Mouse (Mus musculus) liver, adult (tissue): ENCODE measurements around the gene Aldh16a1.

ENCODE experiments used
- GATA4 ChIP-seq: IDR thresholded peaks from 2 replicates; pipeline ENCODE4 v1.6.1; 2014; ENCODE audit warnings: mild to moderate bottlenecking, low read length; ENCODE audit not compliant: insufficient replicate concordance

The Aldh16a1 gene

DNA sequence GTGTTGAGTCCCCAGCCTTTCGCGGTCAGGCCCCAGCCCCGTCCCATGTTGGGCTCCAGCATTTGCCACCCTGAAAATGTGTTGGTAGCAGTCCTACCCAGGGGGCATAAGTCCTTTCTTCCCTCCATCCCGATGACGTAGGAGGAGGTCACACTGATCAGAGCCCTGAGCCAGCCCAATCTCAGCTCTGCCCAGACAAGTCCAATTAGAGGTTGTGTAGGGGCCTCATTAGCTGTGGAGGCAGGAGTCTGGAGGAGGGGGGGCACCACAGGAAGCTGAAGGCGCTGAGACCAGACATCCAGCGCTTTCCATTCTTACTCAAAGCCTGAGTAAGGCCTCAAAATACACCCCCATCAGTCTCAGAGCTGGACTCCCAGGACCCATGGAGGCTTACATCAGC is 31.5 kb upstream of the Aldh16a1 start:
- TF ChIP-seq GATA4, result no peak

DNA sequence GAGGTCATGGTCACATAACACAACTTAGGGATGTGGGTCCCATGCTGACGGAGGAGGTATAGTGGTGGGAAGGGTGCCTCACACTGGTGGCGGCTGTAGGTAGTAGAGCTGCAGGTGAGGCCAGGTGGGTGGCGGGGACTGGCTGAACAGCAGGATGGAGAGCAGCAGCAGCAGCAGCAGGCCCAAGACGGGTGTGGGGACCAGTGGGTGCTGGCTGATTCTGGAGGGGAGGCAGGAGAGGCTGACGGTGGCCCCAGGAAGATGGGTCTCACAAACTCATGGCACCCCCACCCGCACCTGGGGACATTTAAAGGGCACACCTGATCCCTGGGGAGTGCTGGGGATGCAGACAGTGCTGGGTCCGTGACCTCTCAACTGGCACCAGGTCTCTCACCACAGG is 29.3 kb upstream of the Aldh16a1 start:
- no peak for TF ChIP-seq GATA4

DNA sequence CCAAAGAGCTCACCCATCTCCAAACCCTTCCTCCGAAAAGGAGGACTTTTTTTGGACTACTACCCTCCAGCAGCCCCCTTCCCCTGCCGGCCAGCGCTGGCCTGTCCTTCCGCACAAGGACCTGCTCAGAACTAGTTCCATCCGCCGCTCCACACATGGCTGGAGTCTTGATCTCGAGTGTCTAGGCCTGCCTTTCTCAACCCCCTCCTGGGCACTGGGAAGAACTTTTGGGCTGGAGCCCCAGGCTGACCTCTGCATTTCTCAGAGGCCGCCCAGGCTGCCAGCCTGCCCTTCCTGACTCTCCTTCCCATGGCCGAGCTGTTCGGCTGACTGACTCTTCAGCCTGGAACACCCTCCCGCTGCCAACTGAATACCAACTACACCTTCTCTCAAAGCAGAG is 28.2 kb upstream of the Aldh16a1 start:
- no peak for TF ChIP-seq GATA4

DNA sequence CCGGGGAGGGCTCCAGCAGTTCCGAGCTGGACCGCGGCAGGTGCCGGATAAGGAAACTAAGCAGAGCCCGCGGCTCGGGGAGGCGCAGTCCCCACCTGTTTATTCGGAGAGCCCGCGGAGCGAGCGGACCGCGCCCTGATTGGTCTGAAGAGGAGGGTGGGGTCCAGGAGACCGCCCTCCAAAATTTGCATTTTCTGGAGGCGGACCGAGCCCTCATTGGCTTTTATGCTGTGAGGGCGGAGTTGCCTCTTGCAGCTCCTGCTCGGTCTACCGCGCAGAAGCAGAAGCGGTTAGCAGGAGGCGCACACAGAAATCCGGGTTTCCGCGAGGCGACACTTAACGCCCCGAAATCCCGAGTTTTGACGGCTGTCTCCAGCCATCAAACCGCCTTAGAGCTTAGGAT is 27.8 kb upstream of the Aldh16a1 start:
- TF ChIP-seq GATA4, result no peak

- no peak for TF ChIP-seq GATA4
Observed at GRCm38 (mm10) chr7:45181540-45181939, 27.2 kb upstream of the Aldh16a1 start.

- no peak for TF ChIP-seq GATA4
Observed at GRCm38 (mm10) chr7:45180896-45181477, 26.6 kb upstream of the Aldh16a1 start, which contains the start of gene Pth2. Gene Pth2, plus strand, starts transcription at chr7:45180995.

DNA sequence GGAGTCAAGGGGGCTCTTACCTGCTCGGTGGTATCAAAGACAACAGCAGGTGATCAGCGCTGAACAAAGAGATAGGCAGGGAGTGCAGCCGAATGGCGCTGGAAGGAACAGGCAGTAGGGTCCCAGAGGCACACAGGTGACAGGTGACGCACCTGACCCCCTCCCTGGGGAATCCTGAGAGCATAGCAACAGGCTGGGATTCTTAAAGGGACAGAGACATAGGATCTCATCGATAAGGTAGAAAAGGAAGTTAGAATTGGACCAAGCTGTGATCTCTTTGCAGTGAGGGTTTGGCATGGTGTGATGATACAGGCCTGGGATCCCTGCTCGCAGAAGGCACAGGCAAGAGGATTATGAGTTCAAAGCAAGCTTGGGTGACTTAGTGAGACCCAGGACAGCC is 25.1 kb upstream of the Aldh16a1 start, which contains the start of gene Gfy:
Gfy (minus strand) TSS at position 101 of the 400 bp plus-strand sequence.
- no peak for TF ChIP-seq GATA4

GRCm38 (mm10) chr7:45178550-45178949 is 24.2 kb upstream of the Aldh16a1 start:
- TF ChIP-seq GATA4, result no peak

DNA sequence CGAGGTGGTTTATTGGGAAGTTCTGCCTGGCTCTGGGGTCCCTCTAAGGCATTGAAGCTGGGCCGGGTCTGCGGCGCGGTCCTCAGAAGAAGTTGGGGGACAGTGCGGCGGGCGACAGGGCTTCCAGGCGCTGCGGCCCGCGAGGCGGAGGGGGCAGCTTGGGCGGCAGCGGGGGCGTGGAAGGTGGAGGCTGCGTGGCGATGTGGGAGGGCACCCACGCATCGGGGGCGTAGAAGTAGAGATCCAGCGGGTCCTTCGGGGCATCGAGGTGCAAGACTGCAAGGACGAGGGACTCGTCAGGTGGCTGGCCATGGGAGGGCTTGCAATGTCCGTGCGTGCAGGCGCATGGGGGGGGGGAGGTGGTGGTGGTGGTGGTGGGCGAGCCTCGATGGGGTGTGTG is 22.0 kb upstream of the Aldh16a1 start:
- TF ChIP-seq GATA4, result no peak

DNA sequence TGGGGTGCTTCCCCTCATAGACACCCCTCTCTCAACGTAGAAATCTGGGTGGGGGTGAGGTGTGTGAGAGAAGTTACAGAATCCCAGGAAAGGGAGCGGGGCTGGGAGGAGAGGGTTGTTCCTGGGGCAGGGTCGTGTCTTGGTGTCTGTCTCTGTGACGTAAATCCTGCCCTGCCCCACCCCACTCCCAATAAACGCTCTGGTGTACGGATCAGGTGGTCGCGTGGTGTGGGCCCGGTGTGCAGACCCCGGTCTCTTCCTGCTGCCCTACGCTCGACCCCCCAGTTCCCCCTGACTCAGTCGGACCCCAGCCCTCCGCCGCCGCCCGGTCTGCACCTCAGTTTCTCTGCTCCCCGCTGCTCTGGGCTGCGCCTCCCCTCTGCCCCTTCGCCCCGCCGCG is 21.5 kb upstream of the Aldh16a1 start:
- TF ChIP-seq GATA4, result no peak

- no peak for TF ChIP-seq GATA4
Observed at GRCm38 (mm10) chr7:45175398-45175797, 21.0 kb upstream of the Aldh16a1 start.

DNA sequence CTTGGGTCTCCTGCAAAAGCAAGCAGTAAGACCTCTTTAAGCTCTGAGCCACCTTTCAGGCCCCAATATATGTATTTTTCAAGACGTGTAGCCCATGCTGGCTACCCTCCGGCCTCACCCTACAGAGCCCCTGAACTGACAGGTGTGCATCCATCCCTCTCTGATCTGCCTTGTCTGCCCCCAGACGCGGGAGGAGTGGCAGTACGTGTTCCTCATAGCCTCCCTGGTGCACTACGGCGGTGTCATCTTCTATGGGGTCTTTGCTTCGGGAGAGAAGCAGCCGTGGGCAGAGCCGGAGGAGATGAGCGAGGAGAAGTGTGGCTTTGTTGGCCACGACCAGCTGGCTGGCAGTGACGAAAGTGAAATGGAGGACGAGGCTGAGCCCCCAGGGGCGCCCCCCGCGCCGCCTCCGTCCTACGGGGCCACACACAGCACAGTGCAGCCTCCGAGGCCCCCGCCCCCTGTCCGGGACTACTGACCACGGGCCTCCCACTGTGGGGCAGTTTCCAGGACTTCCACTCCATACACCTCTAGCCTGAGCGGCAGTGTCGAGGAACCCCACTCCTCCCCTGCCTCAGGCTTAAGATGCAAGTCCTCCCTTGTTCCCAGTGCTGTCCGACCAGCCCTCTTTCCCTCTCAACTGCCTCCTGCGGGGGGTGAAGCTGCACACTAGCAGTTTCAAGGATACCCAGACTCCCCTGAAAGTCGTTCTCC is 20.3 kb upstream of the Aldh16a1 start:
- no peak for TF ChIP-seq GATA4

GRCm38 (mm10) chr7:45172974-45173373 is 18.6 kb upstream of the Aldh16a1 start:
- TF ChIP-seq GATA4, result no peak

DNA sequence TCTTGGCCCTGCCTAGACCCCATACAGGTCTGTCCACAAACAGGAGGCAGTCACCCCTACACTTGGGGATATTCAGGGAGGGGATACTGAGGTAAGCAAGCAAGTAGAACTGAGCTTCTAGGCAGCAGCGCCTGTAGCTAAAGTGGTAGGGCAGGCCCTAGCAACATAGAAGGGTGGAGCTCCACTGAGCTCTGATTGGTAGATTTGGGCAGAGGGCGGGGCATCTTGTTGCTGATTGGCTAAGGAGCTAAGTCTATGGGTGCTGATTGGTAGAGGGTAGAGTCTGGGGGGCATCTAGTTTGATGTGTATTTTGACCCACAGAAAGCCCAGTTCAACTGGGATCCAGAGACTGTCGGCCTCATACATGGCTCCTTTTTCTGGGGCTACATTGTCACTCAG is 15.1 kb upstream of the Aldh16a1 start:
- TF ChIP-seq GATA4, result no peak

DNA sequence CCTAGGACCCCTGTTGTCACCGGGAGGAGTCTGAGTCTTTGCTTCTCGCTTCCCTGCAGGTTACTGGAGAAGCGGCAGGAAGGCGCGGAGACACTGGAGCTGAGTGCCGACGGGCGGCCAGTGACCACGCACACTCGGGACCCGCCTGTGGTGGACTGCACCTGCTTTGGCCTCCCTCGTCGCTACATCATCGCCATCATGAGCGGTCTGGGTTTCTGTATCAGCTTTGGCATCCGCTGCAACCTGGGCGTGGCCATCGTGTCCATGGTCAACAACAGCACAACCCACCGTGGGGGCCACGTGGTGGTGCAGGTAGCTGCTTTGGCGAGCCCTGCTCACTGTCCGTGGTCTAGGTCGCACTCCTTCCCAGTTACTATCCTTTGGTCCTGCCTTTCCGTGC is 14.3 kb upstream of the Aldh16a1 start:
- no peak for TF ChIP-seq GATA4

DNA sequence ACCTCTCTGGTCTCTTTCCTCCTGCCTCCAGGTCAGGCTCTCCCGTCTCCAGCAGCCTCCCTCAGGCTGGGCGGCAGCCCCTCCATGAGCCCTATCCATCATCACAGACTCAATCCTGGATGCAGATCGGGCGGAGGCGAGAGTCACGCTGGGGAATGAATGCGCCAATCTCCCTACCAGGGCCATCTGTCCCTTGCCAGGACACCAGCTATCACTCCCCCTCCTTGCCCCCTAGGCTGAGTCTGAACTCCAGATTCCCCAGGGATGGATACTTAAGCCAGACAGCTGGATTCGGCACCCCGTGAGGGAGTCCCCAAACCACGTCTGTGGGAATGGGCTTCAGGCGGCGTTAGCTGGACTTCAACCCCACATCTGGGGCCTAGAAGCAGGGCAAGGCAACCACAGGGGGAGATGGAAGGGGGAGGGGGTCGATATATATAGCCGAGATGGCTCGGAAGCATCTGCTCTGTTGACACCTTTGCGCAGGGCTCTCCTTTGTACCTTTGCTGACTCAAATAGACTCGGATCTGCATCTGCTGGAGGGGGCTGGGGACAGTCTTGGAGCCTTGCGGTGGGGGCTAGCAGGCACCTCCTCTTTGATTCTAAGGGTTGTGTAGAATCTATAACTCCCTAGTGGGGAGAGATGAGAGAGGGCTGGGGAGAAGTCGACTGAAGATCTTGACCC is 13.5 kb upstream of the Aldh16a1 start:
- TF ChIP-seq GATA4, result no peak
